Mouse (Mus musculus): Measurements from ENCODE around the gene Otud7a. TPM values are rescaled to one million over a fixed set of nuclear protein-coding genes. Genes with fewer than 3 reads are reported as not detected.
A peak's percentile ranks its signal among the peaks of the same experiment; 100 is the strongest.

Otud7a gene
- polyA plus RNA-seq, 1 experiment, result not detected

GRCm38 (mm10) chr7:63757678-63758239 lies 313.2 kb downstream of the Otud7a start:
- no peak for TF ChIP-seq POLR2A (IDR thresholded peaks at IDR 0.05; ENCODE audit: borderline replicate concordance, low read depth, low read length)
- TF ChIP-seq CTCF (IDR thresholded peaks at IDR 0.05; ENCODE audit: low read depth, low read length), result no peak
- 0 out of 2 replicates have a peak overlapping the region, but pooled peaks have one; percentile 17 for H3K4me3 ChIP-seq (ENCODE audit: insufficient read depth, low read length)

GRCm38 (mm10) chr7:63758240-63758826 lies 313.8 kb downstream of the Otud7a start:
- no peak overlapping the region for H3K27ac ChIP-seq (ENCODE audit: insufficient read depth, low read depth, low read length)
- TF ChIP-seq POLR2A (IDR thresholded peaks at IDR 0.05; ENCODE audit: borderline replicate concordance, low read depth, low read length) (no peak), CTCF (IDR thresholded peaks at IDR 0.05; ENCODE audit: low read depth, low read length) (no peak)
- 0 out of 2 replicates have a peak, but pooled peaks cover 4% of the 10 kb centered on the region for H3K4me1 ChIP-seq (ENCODE audit: control insufficient read depth, insufficient read depth, low read length)
- peak overlapping the region; percentile 17; the same call in 1 of the 2 replicates for H3K4me3 ChIP-seq (ENCODE audit: insufficient read depth, low read length)

More at GRCm38 (mm10) chr7:63757678-63758239, 313.2 kb downstream of the Otud7a start:
- no peak overlapping the region for H3K27ac ChIP-seq (ENCODE audit: insufficient read depth, low read depth, low read length)
- 0 out of 2 replicates have a peak, but pooled peaks cover 4% of the 10 kb centered on the region for H3K4me1 ChIP-seq (ENCODE audit: control insufficient read depth, insufficient read depth, low read length)

- no peak overlapping the region for H3K4me3 ChIP-seq (ENCODE audit: insufficient read depth, low read length)
- 0 out of 2 replicates have a peak, but pooled peaks cover 2% of the 10 kb centered on the region for H3K4me1 ChIP-seq (ENCODE audit: control insufficient read depth, insufficient read depth, low read length)
- no peak for TF ChIP-seq CTCF (IDR thresholded peaks at IDR 0.05; ENCODE audit: low read depth, low read length)
- no peak overlapping the region for H3K27ac ChIP-seq (ENCODE audit: insufficient read depth, low read depth, low read length)
Measured at GRCm38 (mm10) chr7:63759606-63760005, 315.1 kb downstream of the Otud7a start.

GRCm38 (mm10) chr7:63762529-63762928 lies 318.0 kb downstream of the Otud7a start:
- Histone ChIP-seq H3K27ac (ENCODE audit: insufficient read depth, low read depth, low read length) (no peak overlapping the region), H3K4me3 (ENCODE audit: insufficient read depth, low read length) (no peak overlapping the region), H3K4me1 (ENCODE audit: control insufficient read depth, insufficient read depth, low read length) (no peaks in the 10 kb centered on the region)
- TF ChIP-seq CTCF (IDR thresholded peaks at IDR 0.05; ENCODE audit: low read depth, low read length), result no peak
- no peak for TF ChIP-seq POLR2A (IDR thresholded peaks at IDR 0.05; ENCODE audit: borderline replicate concordance, low read depth, low read length)

GRCm38 (mm10) chr7:63768398-63769029 lies 324.0 kb downstream of the Otud7a start:
- TF ChIP-seq CTCF (IDR thresholded peaks at IDR 0.05; ENCODE audit: low read depth, low read length) (no peak), POLR2A (IDR thresholded peaks at IDR 0.05; ENCODE audit: borderline replicate concordance, low read depth, low read length) (no peak)

GRCm38 (mm10) chr7:63773268-63773667 lies 328.7 kb downstream of the Otud7a start:
- TF ChIP-seq CTCF (IDR thresholded peaks at IDR 0.05; ENCODE audit: low read depth, low read length) (no peak), POLR2A (IDR thresholded peaks at IDR 0.05; ENCODE audit: borderline replicate concordance, low read depth, low read length) (no peak)
- Histone ChIP-seq H3K4me3 (ENCODE audit: insufficient read depth, low read length) (no peak overlapping the region), H3K4me1 (ENCODE audit: control insufficient read depth, insufficient read depth, low read length) (no peaks in the 10 kb centered on the region), H3K27ac (ENCODE audit: insufficient read depth, low read depth, low read length) (no peak overlapping the region)

More at GRCm38 (mm10) chr7:63768398-63769029, 324.0 kb downstream of the Otud7a start:
- Histone ChIP-seq H3K4me1 (ENCODE audit: control insufficient read depth, insufficient read depth, low read length) (no peaks in the 10 kb centered on the region), H3K4me3 (ENCODE audit: insufficient read depth, low read length) (no peak overlapping the region), H3K27ac (ENCODE audit: insufficient read depth, low read depth, low read length) (no peak overlapping the region)

- Histone ChIP-seq H3K4me1 (ENCODE audit: control insufficient read depth, insufficient read depth, low read length) (no peaks in the 10 kb centered on the region), H3K27ac (ENCODE audit: insufficient read depth, low read depth, low read length) (no peak overlapping the region), H3K4me3 (ENCODE audit: insufficient read depth, low read length) (no peak overlapping the region)
- no peak for TF ChIP-seq CTCF (IDR thresholded peaks at IDR 0.05; ENCODE audit: low read depth, low read length)
- no peak for TF ChIP-seq POLR2A (IDR thresholded peaks at IDR 0.05; ENCODE audit: borderline replicate concordance, low read depth, low read length)
Measured at GRCm38 (mm10) chr7:63774291-63774690, 329.7 kb downstream of the Otud7a start.

GRCm38 (mm10) chr7:63777328-63777727 lies 332.8 kb downstream of the Otud7a start:
- TF ChIP-seq CTCF (IDR thresholded peaks at IDR 0.05; ENCODE audit: low read depth, low read length) (no peak), POLR2A (IDR thresholded peaks at IDR 0.05; ENCODE audit: borderline replicate concordance, low read depth, low read length) (no peak)
- H3K4me1 ChIP-seq (ENCODE audit: control insufficient read depth, insufficient read depth, low read length), result no peaks in the 10 kb centered on the region

GRCm38 (mm10) chr7:63780821-63781220 lies 336.3 kb downstream of the Otud7a start:
- no peak overlapping the region for H3K4me3 ChIP-seq (ENCODE audit: insufficient read depth, low read length)
- H3K4me1 ChIP-seq (ENCODE audit: control insufficient read depth, insufficient read depth, low read length), result no peaks in the 10 kb centered on the region
- H3K27ac ChIP-seq (ENCODE audit: insufficient read depth, low read depth, low read length), result no peak overlapping the region
- TF ChIP-seq CTCF (IDR thresholded peaks at IDR 0.05; ENCODE audit: low read depth, low read length) (no peak), POLR2A (IDR thresholded peaks at IDR 0.05; ENCODE audit: borderline replicate concordance, low read depth, low read length) (no peak)

More at GRCm38 (mm10) chr7:63777328-63777727, 332.8 kb downstream of the Otud7a start:
- H3K4me3 ChIP-seq (ENCODE audit: insufficient read depth, low read length), result no peak overlapping the region
- H3K27ac ChIP-seq (ENCODE audit: insufficient read depth, low read depth, low read length), result no peak overlapping the region

GRCm38 (mm10) chr7:63789743-63790142 lies 345.2 kb downstream of the Otud7a start:
- no peak for TF ChIP-seq POLR2A (IDR thresholded peaks at IDR 0.05; ENCODE audit: borderline replicate concordance, low read depth, low read length)
- TF ChIP-seq CTCF (IDR thresholded peaks at IDR 0.05; ENCODE audit: low read depth, low read length), result no peak
- no peak overlapping the region for H3K4me3 ChIP-seq (ENCODE audit: insufficient read depth, low read length)
- H3K4me1 ChIP-seq (ENCODE audit: control insufficient read depth, insufficient read depth, low read length), result no peaks in the 10 kb centered on the region
- no peak overlapping the region for H3K27ac ChIP-seq (ENCODE audit: insufficient read depth, low read depth, low read length)

Measured in bone marrow macrophage, adult 2 months (primary cell).